Mouse (Mus musculus) ES-Bruce4 (cell line): ENCODE data around the gene Fam71a.

Experiments
- CTCF ChIP-seq: IDR thresholded peaks from one replicate; pipeline ENCODE4 v1.8.1; 2011; ENCODE audit warnings: low read depth, low read length
- EP300 ChIP-seq: IDR thresholded peaks from 2 replicates; pipeline ENCODE4 v1.6.1; 2011; ENCODE audit warnings: low read depth, low read length; ENCODE audit not compliant: insufficient read depth
- POLR2A ChIP-seq: IDR thresholded peaks from one replicate; pipeline ENCODE4 v1.8.1; 2011; ENCODE audit warnings: low read length; ENCODE audit not compliant: insufficient read depth

DNA sequence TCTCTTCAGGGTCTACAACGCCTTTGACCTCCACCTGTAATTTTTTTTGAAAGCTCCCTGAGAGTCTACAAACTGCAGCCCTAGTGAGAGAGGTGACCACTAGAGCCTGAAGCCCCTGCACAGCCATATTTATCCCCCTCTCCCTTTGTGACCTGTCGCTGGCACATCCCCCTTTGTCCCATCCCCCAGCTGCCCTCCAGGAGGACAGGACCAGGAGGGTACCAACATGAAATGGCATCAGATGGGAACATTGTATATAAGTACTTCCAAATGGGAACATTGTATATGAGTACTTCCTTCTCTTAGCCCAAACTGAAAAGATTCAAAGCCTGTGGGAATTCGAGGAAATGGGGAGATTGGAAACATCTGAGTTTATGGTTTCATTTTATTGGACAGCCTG is at the start of gene Fam71a:
- TF ChIP-seq CTCF (no peak), EP300 (no peak), POLR2A (no peak)
